Mouse (Mus musculus): ENCODE data around the gene Yif1b. TPM values are rescaled to one million over a fixed set of nuclear protein-coding genes. Genes with fewer than 3 reads are reported as not detected.

The Yif1b gene
- polyA plus RNA-seq, 1 experiment from 2014 or later, result 95.7 TPM

DNA sequence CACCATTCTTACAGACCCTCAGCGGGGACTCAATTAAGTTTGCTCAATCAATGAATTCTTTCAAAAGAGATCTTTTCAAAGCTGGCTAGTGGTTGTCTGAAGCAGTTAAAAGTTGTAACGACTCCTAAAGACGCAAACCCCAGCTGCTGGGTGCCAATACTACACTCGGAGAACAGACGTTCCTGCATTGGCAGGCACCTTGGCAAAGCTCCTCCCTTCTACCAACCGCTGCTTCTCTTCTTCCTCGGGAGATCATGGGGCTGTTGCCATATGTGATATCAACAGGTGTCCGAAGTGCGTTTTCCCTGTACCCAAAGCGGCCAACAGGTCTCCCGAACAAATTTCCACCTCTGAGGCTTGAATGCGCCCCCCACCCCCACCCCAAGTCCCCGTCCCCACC lies 42.7 kb downstream of the Yif1b start:
- Histone ChIP-seq H3K27ac (ENCODE audit: low read depth, low read length) (no peak overlapping the region), H3K9ac (ENCODE audit: low read depth, low read length) (peak overlapping the region; percentile 70), H3K4me1 (replicated peaks; ENCODE audit: control insufficient read depth, insufficient read depth, low read length) (peaks cover 9% of the 10 kb centered on the region), H3K9me3 (ENCODE audit: control insufficient read depth, low read length) (no peaks in the 10 kb centered on the region), H3K27me3 (replicated peaks; ENCODE audit: control insufficient read depth, insufficient read depth, low read length) (peaks cover 19% of the 10 kb centered on the region), H3K4me2 (peak overlapping the region; percentile 96), H3K4me3 (ENCODE audit: low read depth, low read length) (peak overlapping the region; percentile 64), H3K36me3 (ENCODE audit: control insufficient read depth, insufficient read depth, low read length) (no peaks in the 10 kb centered on the region)
- WGBS, result 15% methylated on average over 13 of the region's 13 CpGs
- DNase-seq (ENCODE audit: low spot score) (no peak), ATAC-seq (replicated peaks; ENCODE audit: low FRiP score) (no peak)

DNA sequence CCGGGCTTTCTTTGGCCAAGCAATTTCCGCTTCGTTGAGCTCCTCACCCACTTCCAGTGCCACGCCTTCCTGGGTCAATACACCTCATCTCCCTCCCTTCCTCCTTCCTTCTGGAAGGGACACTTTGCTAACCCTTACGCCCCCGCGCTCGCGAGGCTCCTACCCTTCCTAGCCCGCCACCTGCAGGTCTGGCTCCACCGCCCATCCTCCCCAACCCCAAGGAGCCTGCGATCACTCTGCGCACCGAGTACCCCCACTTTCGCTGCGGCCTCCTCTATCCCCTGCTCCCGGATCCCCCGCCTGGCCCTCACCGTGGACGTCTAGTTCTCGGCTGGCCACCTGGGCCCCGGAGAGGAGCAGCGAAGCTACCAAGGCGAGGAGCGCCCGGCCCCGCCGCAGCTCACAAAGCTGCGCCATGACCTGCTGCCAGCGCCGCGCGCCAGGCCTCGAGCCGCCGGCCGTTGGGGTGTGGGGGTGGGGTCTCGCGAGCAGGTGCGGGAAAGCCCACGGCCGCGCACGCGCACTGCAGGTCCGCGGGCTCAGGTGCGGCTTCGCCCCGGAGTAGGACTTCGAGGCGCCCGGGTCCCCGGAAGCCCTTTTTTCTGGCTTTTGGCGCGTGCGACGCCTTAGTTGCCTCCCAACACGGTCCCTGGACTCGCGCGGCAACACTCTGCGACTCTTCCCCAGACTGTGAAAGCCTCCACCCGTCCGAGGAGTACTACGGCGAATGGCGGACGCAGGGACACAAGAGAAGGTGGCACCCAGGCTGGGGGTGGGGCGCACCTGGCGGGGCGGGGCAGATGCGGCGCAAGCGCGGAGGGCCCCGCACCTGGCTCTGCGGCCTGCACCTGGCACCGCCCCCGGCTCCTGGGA lies 43.3 kb downstream of the Yif1b start, which contains the start of gene Spint2:
TSS of gene Spint2 (minus strand) at position 712 of the 873 bp plus-strand sequence.
- H3K9ac ChIP-seq (ENCODE audit: low read depth, low read length), result peak within 1 kb of the TSS; percentile 70
- H3K27me3 ChIP-seq (replicated peaks; ENCODE audit: control insufficient read depth, insufficient read depth, low read length), result peaks cover 19% of the 10 kb centered on the region
- peak; percentile 55 for ATAC-seq (replicated peaks; ENCODE audit: low FRiP score)
- peaks cover 9% of the 10 kb centered on the region for H3K4me1 ChIP-seq (replicated peaks; ENCODE audit: control insufficient read depth, insufficient read depth, low read length)
- H3K9me3 ChIP-seq (ENCODE audit: control insufficient read depth, low read length), result no peaks in the 10 kb centered on the region
- H3K4me2 ChIP-seq, result peak within 1 kb of the TSS; percentile 96
- H3K4me3 ChIP-seq (ENCODE audit: low read depth, low read length), result peak within 1 kb of the TSS; percentile 64
- H3K27ac ChIP-seq (ENCODE audit: low read depth, low read length), result no peak within 1 kb of the TSS
- peak; percentile 65 for DNase-seq (ENCODE audit: low spot score)
- H3K36me3 ChIP-seq (ENCODE audit: control insufficient read depth, insufficient read depth, low read length), result no peaks in the 10 kb centered on the region
- WGBS, result under 1% methylated on average over 80 of the region's 80 CpGs

GRCm38 (mm10) chr7:29282074-29282554 lies 44.0 kb downstream of the Yif1b start:
- H3K27ac ChIP-seq (ENCODE audit: low read depth, low read length), result no peak overlapping the region
- peak overlapping the region; percentile 70 for H3K9ac ChIP-seq (ENCODE audit: low read depth, low read length)
- no peaks in the 10 kb centered on the region for H3K36me3 ChIP-seq (ENCODE audit: control insufficient read depth, insufficient read depth, low read length)
- peak overlapping the region; percentile 64 for H3K4me3 ChIP-seq (ENCODE audit: low read depth, low read length)
- H3K4me1 ChIP-seq (replicated peaks; ENCODE audit: control insufficient read depth, insufficient read depth, low read length), result peaks cover 9% of the 10 kb centered on the region
- ATAC-seq (replicated peaks; ENCODE audit: low FRiP score), result no peak
- peaks cover 19% of the 10 kb centered on the region for H3K27me3 ChIP-seq (replicated peaks; ENCODE audit: control insufficient read depth, insufficient read depth, low read length)
- H3K9me3 ChIP-seq (ENCODE audit: control insufficient read depth, low read length), result no peaks in the 10 kb centered on the region
- WGBS, result 13% methylated on average over 21 of the region's 21 CpGs
- peak overlapping the region; percentile 96 for H3K4me2 ChIP-seq
- no peak for DNase-seq (ENCODE audit: low spot score)

GRCm38 (mm10) chr7:29283876-29284275 lies 45.7 kb downstream of the Yif1b start:
- Histone ChIP-seq H3K27me3 (replicated peaks; ENCODE audit: control insufficient read depth, insufficient read depth, low read length) (peaks cover 19% of the 10 kb centered on the region), H3K4me3 (ENCODE audit: low read depth, low read length) (no peak overlapping the region), H3K27ac (ENCODE audit: low read depth, low read length) (no peak overlapping the region), H3K4me1 (replicated peaks; ENCODE audit: control insufficient read depth, insufficient read depth, low read length) (peaks cover 9% of the 10 kb centered on the region), H3K9ac (ENCODE audit: low read depth, low read length) (no peak overlapping the region), H3K36me3 (ENCODE audit: control insufficient read depth, insufficient read depth, low read length) (no peaks in the 10 kb centered on the region), H3K4me2 (no peak overlapping the region), H3K9me3 (ENCODE audit: control insufficient read depth, low read length) (no peaks in the 10 kb centered on the region)
- ATAC-seq (replicated peaks; ENCODE audit: low FRiP score), result no peak
- WGBS, result 80% methylated on average over 4 of the region's 4 CpGs
- DNase-seq (ENCODE audit: low spot score), result no peak

DNA sequence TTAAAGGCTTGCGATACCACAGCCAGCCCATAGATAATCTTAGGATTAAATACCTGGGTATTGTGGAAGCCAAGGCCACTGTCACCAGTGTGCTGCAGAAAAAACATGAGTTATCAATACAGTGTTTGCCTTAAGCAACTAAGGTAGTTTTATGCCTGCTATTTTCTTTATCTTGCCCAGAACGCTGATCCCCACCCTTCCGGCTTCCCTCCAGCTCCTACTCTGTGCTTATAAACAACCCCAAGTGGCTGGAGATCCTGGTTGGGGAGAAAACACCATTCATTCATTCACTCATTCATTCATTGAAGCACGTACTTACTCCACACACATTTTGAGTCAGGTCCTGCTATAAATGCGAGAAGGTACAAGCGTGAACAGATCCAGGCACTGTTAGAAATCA lies 46.4 kb downstream of the Yif1b start:
- H3K4me3 ChIP-seq (ENCODE audit: low read depth, low read length), result no peak overlapping the region
- peaks cover 19% of the 10 kb centered on the region for H3K27me3 ChIP-seq (replicated peaks; ENCODE audit: control insufficient read depth, insufficient read depth, low read length)
- WGBS, result 81% methylated on average over 6 of the region's 6 CpGs
- DNase-seq (ENCODE audit: low spot score) (no peak), ATAC-seq (replicated peaks; ENCODE audit: low FRiP score) (no peak)
- no peak overlapping the region for H3K9ac ChIP-seq (ENCODE audit: low read depth, low read length)
- H3K9me3 ChIP-seq (ENCODE audit: control insufficient read depth, low read length), result no peaks in the 10 kb centered on the region
- H3K36me3 ChIP-seq (ENCODE audit: control insufficient read depth, insufficient read depth, low read length), result no peaks in the 10 kb centered on the region
- H3K27ac ChIP-seq (ENCODE audit: low read depth, low read length), result no peak overlapping the region
- H3K4me2 ChIP-seq, result no peak overlapping the region
- peaks cover 14% of the 10 kb centered on the region for H3K4me1 ChIP-seq (replicated peaks; ENCODE audit: control insufficient read depth, insufficient read depth, low read length)

DNA sequence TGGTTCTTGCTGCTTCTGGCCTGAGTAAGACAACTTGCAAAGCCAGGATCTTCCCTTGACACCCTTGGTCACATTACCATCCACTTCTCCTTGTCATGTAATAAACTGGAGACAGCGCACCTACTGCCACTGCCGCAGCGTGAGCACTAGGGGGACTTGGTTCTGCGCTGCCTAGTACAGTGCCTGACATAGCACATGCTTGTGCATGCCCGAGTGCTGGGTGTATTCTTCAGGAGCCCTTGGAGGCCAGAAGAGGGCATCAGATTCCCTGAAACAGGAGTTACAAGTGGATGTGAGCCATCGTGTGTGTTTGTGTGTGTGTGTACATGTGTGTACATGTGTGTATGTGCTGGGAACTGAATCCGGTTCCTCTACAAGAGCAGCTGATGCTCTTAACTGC lies 49.4 kb downstream of the Yif1b start:
- Histone ChIP-seq H3K27me3 (replicated peaks; ENCODE audit: control insufficient read depth, insufficient read depth, low read length) (peaks cover under 1% of the 10 kb centered on the region), H3K27ac (ENCODE audit: low read depth, low read length) (no peak overlapping the region), H3K9ac (ENCODE audit: low read depth, low read length) (no peak overlapping the region), H3K9me3 (ENCODE audit: control insufficient read depth, low read length) (no peaks in the 10 kb centered on the region), H3K4me1 (replicated peaks; ENCODE audit: control insufficient read depth, insufficient read depth, low read length) (peaks cover 18% of the 10 kb centered on the region), H3K4me2 (no peak overlapping the region), H3K4me3 (ENCODE audit: low read depth, low read length) (no peak overlapping the region), H3K36me3 (ENCODE audit: control insufficient read depth, insufficient read depth, low read length) (no peaks in the 10 kb centered on the region)
- 82% methylated on average over 7 of the region's 7 CpGs for WGBS
- ATAC-seq (replicated peaks; ENCODE audit: low FRiP score) (no peak), DNase-seq (ENCODE audit: low spot score) (no peak)

DNA sequence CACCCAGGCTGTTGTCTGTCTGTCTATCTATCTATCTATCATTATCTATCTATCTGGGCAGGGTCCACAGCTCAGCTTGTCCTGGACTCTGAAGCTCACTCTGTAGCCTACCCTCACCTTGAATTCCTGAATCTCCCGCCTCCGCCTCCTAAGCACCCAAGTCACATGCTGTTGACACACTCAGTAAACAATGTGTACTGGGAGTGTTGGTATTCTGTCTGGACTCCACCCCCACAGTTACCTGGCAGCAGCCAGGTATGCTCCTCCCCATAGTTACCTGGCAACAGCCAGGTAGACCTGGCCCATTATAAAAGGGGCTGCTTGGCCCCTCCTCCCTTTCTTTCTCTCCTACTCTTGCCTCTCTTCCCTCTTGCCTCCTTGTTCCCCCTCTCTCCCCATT lies 50.0 kb downstream of the Yif1b start:
- ATAC-seq (replicated peaks; ENCODE audit: low FRiP score) (no peak), DNase-seq (ENCODE audit: low spot score) (no peak)
- Histone ChIP-seq H3K4me1 (replicated peaks; ENCODE audit: control insufficient read depth, insufficient read depth, low read length) (peaks cover 24% of the 10 kb centered on the region), H3K27me3 (replicated peaks; ENCODE audit: control insufficient read depth, insufficient read depth, low read length) (no peaks in the 10 kb centered on the region; the same call in none of the 2 replicates), H3K27ac (ENCODE audit: low read depth, low read length) (no peak overlapping the region), H3K9me3 (ENCODE audit: control insufficient read depth, low read length) (no peaks in the 10 kb centered on the region), H3K4me3 (ENCODE audit: low read depth, low read length) (no peak overlapping the region), H3K4me2 (no peak overlapping the region), H3K9ac (ENCODE audit: low read depth, low read length) (no peak overlapping the region), H3K36me3 (ENCODE audit: control insufficient read depth, insufficient read depth, low read length) (no peaks in the 10 kb centered on the region)
- 84% methylated on average over 2 of the region's 2 CpGs for WGBS

DNA sequence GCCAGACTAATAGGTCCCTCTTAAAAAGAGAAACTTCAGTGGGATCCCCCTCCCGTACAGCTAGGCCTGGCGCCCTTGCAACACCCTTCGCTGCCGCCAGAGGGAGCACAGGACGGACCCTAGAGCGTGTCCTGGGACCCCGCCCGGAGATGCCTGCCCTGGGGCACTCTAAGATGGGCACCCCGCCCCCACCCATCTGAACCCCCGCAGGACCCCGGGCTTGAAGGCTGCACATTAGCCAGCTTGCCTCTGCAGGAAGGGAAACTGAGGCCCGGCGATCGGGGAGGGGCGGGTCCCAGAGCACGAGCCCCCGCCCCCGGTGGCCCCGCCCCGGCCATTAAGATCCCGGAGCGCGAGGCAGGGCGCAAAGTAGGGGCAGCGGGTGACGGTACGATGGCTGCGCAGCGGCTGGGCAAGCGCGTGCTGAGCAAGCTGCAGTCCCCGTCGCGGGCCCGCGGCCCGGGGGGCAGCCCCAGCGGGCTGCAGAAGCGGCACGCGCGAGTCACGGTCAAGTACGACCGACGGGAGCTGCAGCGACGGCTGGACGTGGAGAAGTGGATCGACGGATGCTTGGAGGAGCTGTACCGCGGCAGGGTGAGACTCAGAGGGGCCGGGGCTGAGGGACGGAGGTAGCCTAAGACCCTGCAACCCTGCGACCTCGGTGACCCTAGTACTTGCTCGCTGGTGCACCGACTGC lies 51.0 kb downstream of the Yif1b start, which contains the start of gene Ppp1r14a:
TSS of gene Ppp1r14a (plus strand) at position 367 of the 697 bp plus-strand sequence.
- DNase-seq (ENCODE audit: low spot score) (peak; percentile 87), ATAC-seq (replicated peaks; ENCODE audit: low FRiP score) (peak; percentile 67)
- Histone ChIP-seq H3K9ac (ENCODE audit: low read depth, low read length) (peak within 1 kb of the TSS; percentile 55), H3K4me1 (replicated peaks; ENCODE audit: control insufficient read depth, insufficient read depth, low read length) (peaks cover 29% of the 10 kb centered on the region), H3K9me3 (ENCODE audit: control insufficient read depth, low read length) (no peaks in the 10 kb centered on the region), H3K4me3 (ENCODE audit: low read depth, low read length) (peak within 1 kb of the TSS; percentile 59), H3K27me3 (replicated peaks; ENCODE audit: control insufficient read depth, insufficient read depth, low read length) (no peaks in the 10 kb centered on the region; the same call in none of the 2 replicates), H3K36me3 (ENCODE audit: control insufficient read depth, insufficient read depth, low read length) (no peaks in the 10 kb centered on the region), H3K4me2 (peak within 1 kb of the TSS; percentile 81), H3K27ac (ENCODE audit: low read depth, low read length) (peak within 1 kb of the TSS; percentile 38; the same call in 1 of the 2 replicates)
- 2% methylated on average over 59 of the region's 59 CpGs for WGBS
